Mouse (Mus musculus) ES-Bruce4 (cell line): ENCODE data around the gene Mamdc4. TPM values are rescaled to one million over a fixed set of nuclear protein-coding genes. Genes with fewer than 3 reads are reported as not detected.

Experiments
- H3K27ac ChIP-seq: 2 replicates; pipeline ENCODE4 v1.5.1; 2012; ENCODE audit warnings: low read length, inconsistent platforms; ENCODE audit not compliant: insufficient read depth
- H3K27me3 ChIP-seq: 2 replicates; pipeline ENCODE4 v1.6.1; 2012; ENCODE audit warnings: mild to moderate bottlenecking, low read length, inconsistent platforms; ENCODE audit not compliant: control insufficient read depth, poor library complexity, insufficient read depth, severe bottlenecking
- H3K36me3 ChIP-seq: 2 replicates; pipeline ENCODE4 v1.6.1; 2012; ENCODE audit warnings: inconsistent platforms, mild to moderate bottlenecking, low read length, moderate library complexity; ENCODE audit not compliant: control insufficient read depth, poor library complexity, insufficient read depth, severe bottlenecking
- H3K4me1 ChIP-seq: one replicate; pipeline ENCODE4 v1.8.1; 2011; ENCODE audit warnings: low read length; ENCODE audit not compliant: control insufficient read depth, insufficient read depth
- H3K4me3 ChIP-seq: 2 replicates; pipeline ENCODE4 v1.5.1; 2011; ENCODE audit warnings: low read depth, mild to moderate bottlenecking, low read length
- H3K9ac ChIP-seq: 2 replicates; pipeline ENCODE4 v1.6.1; 2012; ENCODE audit warnings: low read depth, mild to moderate bottlenecking, inconsistent platforms; ENCODE audit not compliant: poor library complexity, severe bottlenecking
- H3K9me3 ChIP-seq: replicated peaks from 2 replicates; pipeline ENCODE4 v1.6.1; 2012; ENCODE audit warnings: mild to moderate bottlenecking, low read length, inconsistent platforms; ENCODE audit not compliant: control insufficient read depth, poor library complexity, insufficient read depth, severe bottlenecking
- CTCF ChIP-seq: IDR thresholded peaks from one replicate; pipeline ENCODE4 v1.8.1; 2011; ENCODE audit warnings: low read depth, low read length
- EP300 ChIP-seq: IDR thresholded peaks from 2 replicates; pipeline ENCODE4 v1.6.1; 2011; ENCODE audit warnings: low read depth, low read length; ENCODE audit not compliant: insufficient read depth
- POLR2A ChIP-seq: IDR thresholded peaks from one replicate; pipeline ENCODE4 v1.8.1; 2011; ENCODE audit warnings: low read length; ENCODE audit not compliant: insufficient read depth
- polyA plus RNA-seq: library from polyadenylated mRNA; stranded (reverse); fragments of >200 nt; gene quantifications from 2 replicates; pipeline ENCODE4 v1.2.4, GENCODE M21; 2011; ENCODE audit warnings: low read depth; ENCODE audit not compliant: missing spikeins, insufficient read depth, insufficient read length

The Mamdc4 gene
- polyA plus RNA-seq, 1 experiment: 3.7 TPM

GRCm38 (mm10) chr2:25596765-25597510, 22.3 kb upstream of the Mamdc4 start:
- Histone ChIP-seq H3K27me3 (no peaks in the 10 kb centered on the region), H3K9ac (no peak overlapping the region), H3K4me1 (no peaks in the 10 kb centered on the region), H3K27ac (no peak overlapping the region), H3K9me3 (no peaks in the 10 kb centered on the region), H3K4me3 (no peak overlapping the region), H3K36me3 (peaks cover 30% of the 10 kb centered on the region)
- TF ChIP-seq CTCF (no peak), EP300 (no peak), POLR2A (no peak)

- Histone ChIP-seq H3K4me1 (no peaks in the 10 kb centered on the region), H3K27me3 (no peaks in the 10 kb centered on the region), H3K9ac (no peak overlapping the region), H3K36me3 (peaks cover 24% of the 10 kb centered on the region), H3K9me3 (no peaks in the 10 kb centered on the region), H3K27ac (no peak overlapping the region), H3K4me3 (no peak overlapping the region)
- TF ChIP-seq EP300 (no peak), CTCF (peak; percentile 49), POLR2A (no peak)
Measured at GRCm38 (mm10) chr2:25591863-25592262, 17.2 kb upstream of the Mamdc4 start.

DNA sequence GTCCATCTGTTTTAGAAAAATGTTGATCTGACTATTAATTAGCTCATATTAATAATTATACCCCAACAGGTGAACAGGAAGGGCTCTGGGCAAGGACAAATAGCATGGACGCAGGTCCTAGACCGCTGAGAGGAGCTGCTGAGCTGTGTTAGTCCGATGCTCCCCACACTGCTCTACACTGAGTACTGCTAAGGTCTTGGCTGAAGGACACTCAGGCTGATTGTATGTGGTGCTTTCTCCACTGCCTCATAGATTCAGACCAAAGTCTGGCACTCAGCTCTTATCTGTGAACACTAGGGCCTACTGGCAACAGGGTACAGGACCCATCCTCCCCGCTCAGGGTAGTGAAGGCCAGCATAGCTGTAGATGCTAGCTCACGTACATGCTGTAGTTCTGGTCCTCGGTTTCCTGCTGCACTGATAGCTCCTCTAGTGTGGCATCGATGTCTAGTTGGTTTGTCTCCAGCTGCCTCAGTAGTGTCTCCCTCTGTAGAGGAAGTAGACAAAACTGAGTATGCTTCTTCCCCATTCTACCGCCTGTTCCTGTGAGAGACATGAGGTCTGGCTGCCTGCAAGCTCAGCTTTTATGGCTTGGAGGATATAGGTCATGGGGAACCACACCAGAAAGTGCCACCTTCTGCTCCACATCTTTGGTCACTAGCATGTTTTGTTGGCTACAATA, 13.7 kb upstream of the Mamdc4 start:
- no peak for TF ChIP-seq CTCF
- TF ChIP-seq EP300: no peak
- TF ChIP-seq POLR2A: no peak
- H3K9me3 ChIP-seq: no peaks in the 10 kb centered on the region
- no peak overlapping the region for H3K9ac ChIP-seq
- no peak overlapping the region for H3K4me3 ChIP-seq
- H3K36me3 ChIP-seq: peaks cover 7% of the 10 kb centered on the region
- H3K27me3 ChIP-seq: no peaks in the 10 kb centered on the region
- no peak overlapping the region for H3K27ac ChIP-seq
- H3K4me1 ChIP-seq: no peaks in the 10 kb centered on the region

DNA sequence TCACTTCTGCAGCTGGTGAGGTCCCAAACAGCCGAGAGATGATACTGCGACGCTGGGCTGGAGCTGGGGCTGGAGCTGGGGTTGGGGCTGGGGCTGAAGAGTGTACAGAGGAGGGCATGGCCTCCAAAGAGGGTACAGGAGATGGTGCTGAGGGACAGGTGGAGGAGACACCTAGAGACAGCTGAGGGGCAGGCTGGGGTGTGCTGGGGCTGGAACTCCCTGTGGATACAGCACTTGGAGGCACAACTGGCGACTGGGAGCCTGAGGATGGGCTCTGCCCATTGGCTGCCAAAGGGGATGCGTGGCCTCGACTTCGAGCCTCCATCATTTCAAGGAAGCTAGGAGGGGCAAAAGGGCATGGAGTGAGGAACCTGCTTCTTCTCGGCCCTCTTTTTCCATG, 12.6 kb upstream of the Mamdc4 start:
- Histone ChIP-seq H3K9ac (no peak overlapping the region), H3K27ac (no peak overlapping the region), H3K36me3 (peaks cover 3% of the 10 kb centered on the region; the same call in 1 of the 2 replicates), H3K4me1 (no peaks in the 10 kb centered on the region), H3K9me3 (no peaks in the 10 kb centered on the region), H3K27me3 (no peaks in the 10 kb centered on the region), H3K4me3 (no peak overlapping the region)
- TF ChIP-seq CTCF: no peak
- no peak for TF ChIP-seq EP300
- TF ChIP-seq POLR2A: no peak

GRCm38 (mm10) chr2:25585601-25586000, 11.0 kb upstream of the Mamdc4 start:
- no peak for TF ChIP-seq EP300
- TF ChIP-seq POLR2A: no peak
- TF ChIP-seq CTCF: no peak
- Histone ChIP-seq H3K4me1 (no peaks in the 10 kb centered on the region), H3K9ac (no peak overlapping the region), H3K9me3 (no peaks in the 10 kb centered on the region), H3K4me3 (no peak overlapping the region), H3K27ac (no peak overlapping the region), H3K27me3 (no peaks in the 10 kb centered on the region), H3K36me3 (no peaks in the 10 kb centered on the region)

DNA sequence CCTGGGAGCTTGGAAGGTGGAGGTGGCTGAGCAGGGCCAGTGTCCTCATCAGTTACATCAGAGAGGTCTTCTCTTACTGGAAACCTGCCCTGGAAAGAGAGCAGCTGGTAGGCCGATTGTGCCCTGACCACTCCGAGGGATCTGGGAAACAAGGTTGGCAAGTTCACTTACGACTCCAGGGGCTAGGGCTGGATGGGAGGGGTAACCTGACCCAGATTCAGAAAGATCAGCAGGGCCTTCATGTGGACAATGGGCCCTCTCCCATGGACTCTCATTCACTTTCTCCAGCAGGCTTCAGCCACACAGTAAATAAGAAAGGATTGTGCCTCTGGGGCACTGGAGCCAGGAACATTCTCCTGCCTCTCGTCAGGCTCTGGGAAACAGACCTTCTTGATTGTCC, 10.2 kb upstream of the Mamdc4 start:
- Histone ChIP-seq H3K27ac (no peak overlapping the region), H3K27me3 (no peaks in the 10 kb centered on the region), H3K9ac (no peak overlapping the region), H3K9me3 (no peaks in the 10 kb centered on the region), H3K4me3 (no peak overlapping the region), H3K4me1 (no peaks in the 10 kb centered on the region), H3K36me3 (no peaks in the 10 kb centered on the region)
- no peak for TF ChIP-seq CTCF
